Mouse (Mus musculus) adrenal gland, adult 8-10 months (tissue): Measurements from ENCODE around the gene C2cd4d. TPM values are rescaled to one million over a fixed set of nuclear protein-coding genes. Genes with fewer than 3 reads are reported as not detected.

ENCODE experiments used
- total RNA-seq, 4 experiments: library from RNA; stranded (reverse); gene quantifications; 2 replicates each; pipeline ENCODE4 v1.2.4; 2022

C2cd4d gene
- total RNA-seq, 4 experiments from 2014 or later: 0.35 to 0.71 (median 0.51) TPM

Other genes starting within 250 kb of the C2cd4d start
- not detected for gene Gm10696, start 184.2 kb upstream of the C2cd4d start, total RNA-seq
- not detected for gene Gm5286, start 165.7 kb upstream of the C2cd4d start, total RNA-seq
- gene Gm4778, start 98.4 kb upstream of the C2cd4d start, total RNA-seq: not detected
- gene Them4, start 52.3 kb upstream of the C2cd4d start, total RNA-seq: 1 to 10 TPM; 7.5 to 9.5 (median 9.1) TPM
- gene Them5, start 20.3 kb upstream of the C2cd4d start, total RNA-seq: not detected
- gene Rorc, start 10.4 kb downstream of the C2cd4d start, total RNA-seq: 10 to 100 TPM; 14.6 to 27.6 (median 23.6) TPM
- gene Lingo4, start 36.1 kb downstream of the C2cd4d start, total RNA-seq: 1 to 10 TPM in 1 of 4 experiments, under 1 TPM in 3; 0.31 to 1.3 (median 0.78) TPM
- gene Tdrkh, start 50.8 kb downstream of the C2cd4d start, total RNA-seq: 10 to 100 TPM in 3 of 4 experiments, 1 to 10 TPM in 1; 10.0 to 22.5 (median 15.9) TPM
- gene Mrpl9, start 80.9 kb downstream of the C2cd4d start, total RNA-seq: 10 to 100 TPM; 69.1 to 73.5 (median 71.4) TPM
- not detected for gene Oaz3, start 81.5 kb downstream of the C2cd4d start, total RNA-seq
- 10 to 100 TPM; 17.7 to 38.7 (median 29.4) TPM for gene Celf3, start 115.9 kb downstream of the C2cd4d start, total RNA-seq
- 1 to 10 TPM; 2.4 to 8.5 (median 3.3) TPM for gene Riiad1, start 117.9 kb downstream of the C2cd4d start, total RNA-seq
- gene Snx27, start 220.3 kb downstream of the C2cd4d start, total RNA-seq: 10 to 100 TPM; 47.4 to 56.8 (median 54.8) TPM